In genomic region chr17:24695326-24696010, GRCm38 (mm10) we compare ENCODE assay signal across 8 mouse cellular contexts. TPM values are rescaled to one million over a fixed set of nuclear protein-coding genes. Genes with fewer than 3 reads are reported as not detected.
DNase-seq lines count a peak whose midpoint lies in the region; ATAC-seq lines count a peak whose summit lies in the region.

No protein-coding gene starts in this region.

- peaks cover 35% of the 10 kb centered on the region for H3K4me1 ChIP-seq in forebrain, embryonic 12.5 days
- peaks cover 29% of the 10 kb centered on the region for H3K4me1 ChIP-seq in limb, embryonic 15.5 days
- H3K4me1 ChIP-seq in stomach, embryonic 16.5 days (ENCODE audit: control insufficient read depth, insufficient read depth, low read length): peaks cover 24% of the 10 kb centered on the region

- WGBS in forebrain, embryonic 12.5 days: 7% methylated on average over 51 of the region's 51 CpGs
- WGBS in limb, embryonic 15.5 days: 6% methylated on average over 51 of the region's 51 CpGs
- WGBS in stomach, embryonic 16.5 days: 7% methylated on average over 51 of the region's 51 CpGs

- peaks cover 8% of the 10 kb centered on the region for H3K27me3 ChIP-seq in forebrain, embryonic 12.5 days
- H3K27me3 ChIP-seq in limb, embryonic 15.5 days: peaks cover 7% of the 10 kb centered on the region
- peaks cover 11% of the 10 kb centered on the region; the same call in 1 of the 2 replicates for H3K27me3 ChIP-seq in stomach, embryonic 16.5 days (ENCODE audit: control insufficient read depth, insufficient read depth, low read length)

- no peaks in the 10 kb centered on the region for H3K9me3 ChIP-seq in forebrain, embryonic 12.5 days
- no peaks in the 10 kb centered on the region for H3K9me3 ChIP-seq in limb, embryonic 15.5 days
- H3K9me3 ChIP-seq in stomach, embryonic 16.5 days (replicated peaks; ENCODE audit: control insufficient read depth, low read length): no peaks in the 10 kb centered on the region

- H3K36me3 ChIP-seq in forebrain, embryonic 12.5 days (replicated peaks): peaks cover 26% of the 10 kb centered on the region
- H3K36me3 ChIP-seq in limb, embryonic 15.5 days: peaks cover 32% of the 10 kb centered on the region
- H3K36me3 ChIP-seq in stomach, embryonic 16.5 days (ENCODE audit: control insufficient read depth, insufficient read depth, low read length): no peaks in the 10 kb centered on the region; the same call in 1 of the 2 replicates

- H3K4me2 ChIP-seq in forebrain, embryonic 12.5 days: peak overlapping the region; percentile 78
- peak overlapping the region; percentile 80 for H3K4me2 ChIP-seq in limb, embryonic 15.5 days
- peak overlapping the region; percentile 88 for H3K4me2 ChIP-seq in stomach, embryonic 16.5 days (ENCODE audit: low read depth, low read length)

- peak overlapping the region; percentile 85 for H3K9ac ChIP-seq in forebrain, embryonic 12.5 days
- peak overlapping the region; percentile 73 for H3K9ac ChIP-seq in limb, embryonic 15.5 days
- peak overlapping the region; percentile 92 for H3K9ac ChIP-seq in stomach, embryonic 16.5 days (ENCODE audit: low read length)

- intact Hi-C loops in left cerebral cortex, postnatal 4 days (cut with DNase I): no loop called here

- peak; percentile 50 for ATAC-seq in forebrain, embryonic 12.5 days (ENCODE audit: low FRiP score)
- ATAC-seq in limb, embryonic 15.5 days (ENCODE audit: insufficient number of reproducible peaks, low FRiP score, low TSS enrichment, low read depth): 0 out of 2 replicates have a peak, but pooled peaks have one; percentile 2
- peak; percentile 5; the same call in 1 of the 2 replicates for ATAC-seq in stomach, embryonic 16.5 days (ENCODE audit: insufficient read depth, low FRiP score)

- peak overlapping the region; percentile 90 for H3K27ac ChIP-seq in forebrain, embryonic 12.5 days
- H3K27ac ChIP-seq in limb, embryonic 15.5 days: peak overlapping the region; percentile 90
- H3K27ac ChIP-seq in stomach, embryonic 16.5 days (ENCODE audit: low read length): peak overlapping the region; percentile 91

- peak overlapping the region; percentile 83 for H3K4me3 ChIP-seq in forebrain, embryonic 12.5 days (replicated peaks)
- H3K4me3 ChIP-seq in limb, embryonic 15.5 days: peak overlapping the region; percentile 72
- H3K4me3 ChIP-seq in stomach, embryonic 16.5 days (replicated peaks; ENCODE audit: low read length): peak overlapping the region; percentile 83

- DNase-seq in embryo, embryonic 10.5 days (ENCODE audit: low spot score): peak; percentile 27
- DNase-seq in embryo, embryonic 9.5 days (ENCODE audit: extremely low spot score): no peak
- peak; percentile 32 for DNase-seq in 3134 (ENCODE audit: extremely low read depth, insufficient read length, low spot score)
- no peak for DNase-seq in frontal cortex, postnatal 10 days (ENCODE audit: low spot score in 2 of 2)
- DNase-seq in left cerebral cortex, postnatal 4 days: no peak

RNA-seq across cellular contexts. Expression of gene Gfer, which starts 0.5 kb away (rescaled TPM):
- polyA plus RNA-seq in forebrain, embryonic 12.5 days (2016; fragmentation: Nextera tagmentation; extraction: Ambion mirVana): 49.1 and 50.2 TPM in 2 replicates
- polyA plus RNA-seq in limb, embryonic 15.5 days (2015; fragmentation: Nextera tagmentation; extraction: Ambion mirVana): 32.8 and 33.8 TPM in 2 replicates
- polyA plus RNA-seq in stomach, embryonic 16.5 days (2015; fragmentation: Nextera tagmentation; extraction: Ambion mirVana): 34.5 and 35.2 TPM in 2 replicates
- 10 to 100 TPM; 21.0 to 22.7 TPM for total RNA-seq in left cerebral cortex, postnatal 4 days (2021)

RNA-seq across cellular contexts. Expression of gene Noxo1, which starts 0.6 kb away (rescaled TPM):
- polyA plus RNA-seq in forebrain, embryonic 12.5 days (2016; fragmentation: Nextera tagmentation; extraction: Ambion mirVana): 1.6 and 2.6 TPM in 2 replicates
- polyA plus RNA-seq in limb, embryonic 15.5 days (2015; fragmentation: Nextera tagmentation; extraction: Ambion mirVana): 1.8 and 2.9 TPM in 2 replicates
- 3.8 and 5.8 TPM in 2 replicates for polyA plus RNA-seq in stomach, embryonic 16.5 days (2015; fragmentation: Nextera tagmentation; extraction: Ambion mirVana)
- 1 to 10 TPM; 5.6 to 7.2 TPM for total RNA-seq in left cerebral cortex, postnatal 4 days (2021)

RNA-seq across cellular contexts. Expression of gene Syngr3, which starts 5.7 kb away (rescaled TPM):
- 27.8 and 33.5 TPM in 2 replicates for polyA plus RNA-seq in forebrain, embryonic 12.5 days (2016; fragmentation: Nextera tagmentation; extraction: Ambion mirVana)
- 3.0 and 3.2 TPM in 2 replicates for polyA plus RNA-seq in limb, embryonic 15.5 days (2015; fragmentation: Nextera tagmentation; extraction: Ambion mirVana)
- 6.1 and 6.2 TPM in 2 replicates for polyA plus RNA-seq in stomach, embryonic 16.5 days (2015; fragmentation: Nextera tagmentation; extraction: Ambion mirVana)
- 100 to 1,000 TPM; 164 to 176 TPM for total RNA-seq in left cerebral cortex, postnatal 4 days (2021)

RNA-seq across cellular contexts. Expression of gene Tbl3, which starts 12.0 kb away (rescaled TPM):
- polyA plus RNA-seq in forebrain, embryonic 12.5 days (2016; fragmentation: Nextera tagmentation; extraction: Ambion mirVana): 94.7 and 98.0 TPM in 2 replicates
- 57.3 and 59.0 TPM in 2 replicates for polyA plus RNA-seq in limb, embryonic 15.5 days (2015; fragmentation: Nextera tagmentation; extraction: Ambion mirVana)
- 63.6 and 70.4 TPM in 2 replicates for polyA plus RNA-seq in stomach, embryonic 16.5 days (2015; fragmentation: Nextera tagmentation; extraction: Ambion mirVana)
- 10 to 100 TPM; 34.8 to 36.6 TPM for total RNA-seq in left cerebral cortex, postnatal 4 days (2021)

RNA-seq across cellular contexts. Expression of gene Rnf151, which starts 22.4 kb away (rescaled TPM):
- polyA plus RNA-seq in forebrain, embryonic 12.5 days (2016; fragmentation: Nextera tagmentation; extraction: Ambion mirVana): 0.29 TPM in 1 of 2 replicates, not detected in the other
- polyA plus RNA-seq in limb, embryonic 15.5 days (2015; fragmentation: Nextera tagmentation; extraction: Ambion mirVana): 0.29 TPM in 1 of 2 replicates, not detected in the other
- polyA plus RNA-seq in stomach, embryonic 16.5 days (2015; fragmentation: Nextera tagmentation; extraction: Ambion mirVana): 0.14 TPM in 1 of 2 replicates, not detected in the other
- not detected for total RNA-seq in left cerebral cortex, postnatal 4 days (2021)

Comparison
In these comparisons a context has a peak if more than half of its experiments do, and no peak if none do; other contexts are left out.
1. DNase-seq: peak in embryo, embryonic 10.5 days (single experiment) and 3134 (single experiment); none in embryo, embryonic 9.5 days (single experiment), frontal cortex, postnatal 10 days (0 of 2) and left cerebral cortex, postnatal 4 days (single experiment).
2. Peak in every context shown above with its lines, with median percentiles within 50 percentile points of each other: ATAC-seq, H3K27ac ChIP-seq, H3K4me2 ChIP-seq, H3K4me3 ChIP-seq and H3K9ac ChIP-seq.